Mouse (Mus musculus): Measurements from ENCODE around the gene Fam216a. TPM values are rescaled to one million over a fixed set of nuclear protein-coding genes. Genes with fewer than 3 reads are reported as not detected.
A peak's percentile ranks its signal among the peaks of the same experiment; 100 is the strongest.

Fam216a gene
- total RNA-seq, 2 experiments from 2014 or later = 73.8 to 78.8 TPM

- no peak for DNase-seq (ENCODE audit: extremely low spot score in 1 of 2, low spot score in 1 of 2)
Observed at GRCm38 (mm10) chr5:122391178-122391785, 19.1 kb upstream of the Fam216a start.

- no peak for DNase-seq (ENCODE audit: extremely low spot score in 1 of 2, low spot score in 1 of 2)
Observed at GRCm38 (mm10) chr5:122390671-122391070, 18.5 kb upstream of the Fam216a start.

DNA sequence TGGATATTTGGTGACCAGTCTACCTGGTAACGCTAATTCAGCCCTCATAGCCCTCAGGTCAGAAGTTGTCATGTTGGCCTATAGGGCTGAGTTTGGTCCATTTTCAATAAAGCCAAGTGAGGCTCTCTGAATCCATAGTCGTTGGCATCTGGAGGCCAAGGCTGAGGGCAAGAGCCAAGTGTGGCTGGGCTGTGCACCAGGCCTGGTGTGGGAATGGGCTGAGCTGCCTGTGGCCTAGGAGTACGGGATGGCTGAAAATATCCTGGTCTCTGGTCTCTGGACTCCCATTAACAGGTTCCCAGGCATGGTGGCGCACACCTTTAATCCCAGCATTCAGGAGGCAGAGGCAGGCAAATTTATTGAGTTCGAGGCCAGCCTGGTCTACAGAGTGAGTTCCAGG lies 17.8 kb upstream of the Fam216a start:
- no peak for DNase-seq (ENCODE audit: extremely low spot score in 1 of 2, low spot score in 1 of 2)

DNA sequence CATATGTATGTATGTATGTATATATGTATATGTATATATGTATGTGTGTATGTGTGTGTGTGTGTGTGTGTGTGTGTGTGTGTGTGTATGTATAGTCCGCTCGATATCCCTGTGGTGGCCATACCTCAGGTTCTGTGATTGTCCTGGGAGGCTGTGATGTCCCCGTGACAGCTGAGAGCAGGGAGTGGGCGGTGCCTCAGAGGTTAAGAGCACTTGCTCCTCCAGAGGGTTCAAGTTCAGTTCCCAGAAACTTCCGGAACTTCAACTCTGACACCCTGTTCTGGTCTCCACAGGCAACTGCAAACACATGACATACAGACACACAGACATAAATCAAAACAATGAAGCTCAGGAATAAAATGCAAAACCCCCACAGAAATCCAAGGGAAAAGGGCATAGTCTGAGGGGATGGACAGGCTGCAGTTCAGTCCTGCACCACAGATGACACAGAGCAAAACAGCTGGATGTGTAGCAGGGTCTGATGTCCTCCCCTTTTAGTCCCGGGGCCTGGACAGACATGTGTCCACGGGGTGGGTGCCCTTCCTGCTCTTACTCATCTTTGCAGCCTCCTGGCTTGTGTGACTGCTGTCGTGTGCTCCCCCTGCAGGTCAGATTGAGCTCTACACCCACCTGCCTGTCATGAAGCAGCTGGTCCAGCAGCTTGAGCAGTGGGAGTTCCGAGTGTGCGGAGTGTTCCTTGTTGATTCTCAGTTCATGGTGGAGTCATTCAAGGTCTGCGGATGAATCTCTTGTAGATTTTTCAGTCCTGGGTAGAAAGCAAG lies 7.4 kb upstream of the Fam216a start:
- peak; percentile 68 to 79 for DNase-seq (ENCODE audit: extremely low spot score in 1 of 2, low spot score in 1 of 2)

DNA sequence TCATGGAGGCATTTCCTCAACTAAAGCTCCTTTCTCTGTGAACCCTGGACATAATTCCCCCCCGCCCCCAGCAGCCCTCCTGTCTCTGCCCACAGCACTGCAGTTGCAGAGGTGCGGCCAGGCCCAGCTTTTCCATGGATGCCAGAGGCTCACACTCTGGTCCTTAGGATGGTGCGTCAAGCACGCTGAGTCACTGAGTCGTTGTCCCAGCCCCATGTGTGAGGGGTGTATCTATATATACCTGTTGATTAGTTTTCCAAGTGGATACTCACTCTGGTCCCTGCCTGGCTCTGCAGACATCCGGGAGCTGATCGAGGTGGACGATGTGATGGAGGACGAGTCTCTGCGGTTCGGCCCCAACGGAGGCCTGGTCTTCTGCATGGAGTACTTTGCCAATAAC lies 6.0 kb upstream of the Fam216a start:
- no peak for DNase-seq (ENCODE audit: extremely low spot score in 1 of 2, low spot score in 1 of 2)

DNA sequence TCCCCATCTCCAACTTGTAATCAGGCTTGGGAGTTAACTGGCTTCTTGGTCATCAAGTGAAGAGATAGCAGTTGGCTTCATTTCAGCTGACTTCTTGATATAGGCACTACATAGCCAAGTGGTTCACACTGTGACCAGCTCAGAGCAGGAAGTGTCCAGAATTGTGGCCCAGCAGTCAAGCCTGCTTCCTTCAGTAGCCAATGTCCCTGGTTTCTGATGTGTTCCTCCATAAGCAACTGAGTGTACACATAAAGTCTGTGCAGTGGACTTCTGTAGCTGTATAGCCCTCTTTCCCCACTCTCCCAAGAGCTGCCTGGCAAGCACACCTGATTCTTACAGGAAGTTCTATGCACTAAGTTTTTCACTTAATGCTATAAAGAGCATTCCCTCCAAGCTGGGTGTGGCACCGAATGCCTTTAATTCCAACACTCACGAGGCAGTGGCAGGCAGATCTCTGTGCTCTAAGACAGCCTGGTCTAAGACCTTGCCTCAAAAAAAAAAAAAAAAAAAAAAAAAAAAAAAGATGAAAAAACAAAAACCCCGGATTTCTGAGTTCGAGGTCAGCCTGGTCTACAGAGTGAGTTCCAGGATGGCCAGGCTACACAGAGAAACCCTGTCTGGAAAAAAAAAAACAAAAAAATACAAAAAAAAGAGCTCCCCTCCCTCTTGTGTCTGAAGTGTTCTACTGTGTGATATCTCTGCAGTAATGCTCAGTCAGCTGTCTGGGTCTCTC lies 5.1 kb upstream of the Fam216a start:
- DNase-seq (ENCODE audit: extremely low spot score in 1 of 2, low spot score in 1 of 2) = no peak

GRCm38 (mm10) chr5:122372878-122373277 lies 714 bp upstream of the Fam216a start:
- DNase-seq (ENCODE audit: extremely low spot score in 1 of 2, low spot score in 1 of 2) = no peak

- DNase-seq (ENCODE audit: extremely low spot score in 1 of 2, low spot score in 1 of 2) = no peak
Observed at GRCm38 (mm10) chr5:122371591-122372191, 473 bp downstream of the Fam216a start, which contains the start of gene Gpn3. Gene Gpn3, plus strand, starts transcription at chr5:122371876.

- DNase-seq (ENCODE audit: extremely low spot score in 1 of 2, low spot score in 1 of 2) = no peak
Observed at GRCm38 (mm10) chr5:122354492-122355067, 17.6 kb downstream of the Fam216a start.

GRCm38 (mm10) chr5:122353807-122354491 lies 18.2 kb downstream of the Fam216a start, which contains the start of the genes Rad9b and Vps29:
Gene Rad9b, minus strand, starts transcription at chr5:122354233.
Gene Vps29, plus strand, starts transcription at chr5:122354369.
- DNase-seq (ENCODE audit: extremely low spot score in 1 of 2, low spot score in 1 of 2) = peak; percentile 97 to 99

DNA sequence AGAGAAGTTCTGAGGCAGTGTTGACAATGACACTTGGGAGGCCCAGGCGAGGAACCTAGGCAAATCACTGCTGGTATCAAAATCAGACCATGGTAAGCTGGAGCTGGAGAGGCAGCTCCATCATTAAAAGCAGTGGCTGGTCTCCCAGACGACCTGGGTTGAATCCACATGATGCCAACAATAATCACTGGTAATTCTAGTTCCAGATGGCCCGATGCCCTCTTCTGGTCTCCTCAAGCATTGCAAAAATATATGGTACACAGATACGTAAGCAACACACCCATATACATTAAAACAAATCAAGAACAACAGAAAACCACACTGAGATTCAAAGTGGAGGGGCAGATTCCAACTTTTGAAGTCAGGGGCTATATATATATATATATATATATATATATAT lies 26.4 kb downstream of the Fam216a start:
- no peak for DNase-seq (ENCODE audit: extremely low spot score in 1 of 2, low spot score in 1 of 2)

- DNase-seq (ENCODE audit: extremely low spot score in 1 of 2, low spot score in 1 of 2) = peak; percentile 65 to 90
Observed at GRCm38 (mm10) chr5:122344260-122344659, 27.9 kb downstream of the Fam216a start.

DNA sequence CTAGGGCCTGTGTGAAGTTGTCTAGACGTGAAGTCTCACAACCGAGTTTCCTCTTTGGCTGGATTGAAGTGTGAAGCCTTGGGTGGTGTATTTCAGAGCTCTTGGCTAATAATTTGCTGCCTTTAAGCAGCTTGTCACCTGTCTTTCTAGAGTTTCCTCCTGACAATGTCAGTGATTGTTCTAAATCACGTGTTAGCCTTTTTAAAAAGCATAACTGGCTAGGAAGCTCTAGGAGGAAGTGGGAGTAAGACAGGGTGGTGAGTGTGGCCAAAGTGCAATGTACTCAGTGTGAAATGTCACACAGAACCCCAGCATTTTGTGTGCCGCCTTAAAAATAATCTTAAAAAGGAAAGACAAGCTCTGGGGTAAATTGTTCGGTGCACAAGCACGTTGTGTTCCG lies 28.4 kb downstream of the Fam216a start:
- no peak for DNase-seq (ENCODE audit: extremely low spot score in 1 of 2, low spot score in 1 of 2)

DNA sequence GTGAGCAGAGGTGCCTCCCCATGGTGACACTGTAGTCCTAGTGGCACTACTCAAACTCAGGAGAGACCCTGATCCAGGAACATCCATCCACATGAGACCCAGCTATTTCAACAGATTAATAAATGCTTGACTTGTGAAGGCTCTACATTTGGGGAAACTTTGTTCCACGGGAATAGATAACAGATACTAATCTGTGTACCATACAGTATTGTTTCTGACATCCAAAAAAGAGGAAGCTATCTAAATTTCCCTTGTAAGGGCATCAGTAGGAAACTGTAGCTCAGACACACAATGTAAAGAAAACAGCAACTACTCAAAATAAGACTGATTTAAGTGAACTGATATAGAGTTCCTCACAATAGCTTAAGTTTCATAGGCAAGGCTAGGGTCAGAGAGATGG lies 29.3 kb downstream of the Fam216a start:
- DNase-seq (ENCODE audit: extremely low spot score in 1 of 2, low spot score in 1 of 2) = no peak

- no peak for DNase-seq (ENCODE audit: extremely low spot score in 1 of 2, low spot score in 1 of 2)
Observed at GRCm38 (mm10) chr5:122336554-122337294, 35.4 kb downstream of the Fam216a start.

DNA sequence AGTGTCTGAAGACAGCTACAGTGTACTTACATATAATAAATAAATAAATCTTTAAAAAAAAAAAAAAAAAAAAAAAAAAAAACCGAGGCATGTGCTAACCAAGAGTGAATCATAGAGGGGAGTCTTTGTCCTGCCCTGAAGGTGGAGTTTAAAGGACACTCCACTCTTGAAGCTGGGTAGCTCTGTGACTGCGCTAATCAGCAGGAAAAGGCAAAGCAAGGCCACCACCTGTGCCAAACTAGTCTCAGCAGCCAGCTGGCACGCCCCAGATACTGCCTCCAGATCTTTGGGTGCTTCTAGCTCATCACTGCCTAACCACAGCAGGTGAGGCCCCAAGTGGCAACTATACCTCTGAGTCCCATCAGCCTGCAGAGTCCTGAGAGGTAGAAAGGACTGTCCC lies 37.5 kb downstream of the Fam216a start:
- DNase-seq (ENCODE audit: extremely low spot score in 1 of 2, low spot score in 1 of 2) = no peak

- DNase-seq (ENCODE audit: extremely low spot score in 1 of 2, low spot score in 1 of 2) = no peak
Observed at GRCm38 (mm10) chr5:122330269-122330668, 41.9 kb downstream of the Fam216a start.

GRCm38 (mm10) chr5:122327283-122327682 lies 44.9 kb downstream of the Fam216a start:
- DNase-seq (ENCODE audit: extremely low spot score in 1 of 2, low spot score in 1 of 2) = no peak

DNA sequence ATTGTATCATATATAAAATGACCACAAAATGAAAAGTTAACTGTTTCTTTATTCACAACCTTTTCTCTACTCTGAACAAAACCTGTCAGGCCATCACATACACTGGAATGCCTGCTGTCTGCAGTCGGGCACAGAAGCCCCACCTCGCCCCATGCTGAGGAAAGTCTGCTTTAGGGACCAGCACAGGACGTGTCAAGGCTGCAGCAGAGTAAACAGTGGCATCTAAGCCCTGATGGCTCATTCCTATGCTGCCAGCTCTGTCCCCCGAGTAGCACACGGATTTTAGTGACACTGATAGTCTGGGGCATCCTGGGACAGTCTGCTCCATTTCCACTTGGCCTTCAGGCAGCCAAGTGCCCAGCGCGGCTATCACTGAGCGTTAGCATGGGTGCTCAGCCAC lies 46.7 kb downstream of the Fam216a start:
- DNase-seq (ENCODE audit: extremely low spot score in 1 of 2, low spot score in 1 of 2) = no peak

Measured in layer of hippocampus, postnatal 25 days (tissue).